Mouse (Mus musculus): Measurements from ENCODE around the gene Gtsf1. TPM values are rescaled to one million over a fixed set of nuclear protein-coding genes. Genes with fewer than 3 reads are reported as not detected.

Gene Gtsf1
- polyA plus RNA-seq, 1 experiment from 2014 or later: not detected

DNA sequence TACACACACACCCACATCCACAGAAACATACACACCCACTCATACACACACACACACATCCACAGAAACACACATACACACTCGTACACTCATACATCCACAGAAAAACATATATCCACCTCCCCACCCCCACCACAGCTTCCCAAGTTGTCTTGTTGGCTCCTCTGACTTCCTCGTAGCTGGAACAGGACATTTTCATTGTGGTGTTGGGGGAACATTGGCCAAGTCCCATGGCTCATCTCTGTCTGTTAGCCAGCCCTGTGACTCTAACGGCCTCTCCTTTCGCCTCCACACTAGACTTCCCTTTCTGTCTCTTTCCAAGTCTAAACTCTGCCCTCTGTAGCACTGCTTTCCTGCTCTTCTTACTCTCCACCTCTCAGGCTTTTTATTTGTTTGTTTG lies 72.5 kb downstream of the Gtsf1 start:
- Histone ChIP-seq H3K27me3 (ENCODE audit: control insufficient read depth, insufficient read depth, low read length) (no peaks in the 10 kb centered on the region), H3K27ac (replicated peaks; ENCODE audit: low read depth, low read length) (no peak overlapping the region), H3K9me3 (ENCODE audit: control insufficient read depth, low read length) (no peaks in the 10 kb centered on the region), H3K4me1 (ENCODE audit: control insufficient read depth, insufficient read depth, low read length) (peaks cover 19% of the 10 kb centered on the region), H3K9ac (ENCODE audit: low read length) (no peak overlapping the region), H3K36me3 (ENCODE audit: control insufficient read depth, insufficient read depth, low read length) (peaks cover 16% of the 10 kb centered on the region; the same call in 1 of the 2 replicates), H3K4me3 (ENCODE audit: low read depth, low read length) (no peak overlapping the region), H3K4me2 (ENCODE audit: low read depth, severe bottlenecking) (no peak overlapping the region)
- ATAC-seq (ENCODE audit: insufficient number of reproducible peaks, low FRiP score, low TSS enrichment, low read depth) (no peak), DNase-seq (ENCODE audit: low spot score) (no peak)
- 78% methylated on average over 4 of the region's 4 CpGs for WGBS

DNA sequence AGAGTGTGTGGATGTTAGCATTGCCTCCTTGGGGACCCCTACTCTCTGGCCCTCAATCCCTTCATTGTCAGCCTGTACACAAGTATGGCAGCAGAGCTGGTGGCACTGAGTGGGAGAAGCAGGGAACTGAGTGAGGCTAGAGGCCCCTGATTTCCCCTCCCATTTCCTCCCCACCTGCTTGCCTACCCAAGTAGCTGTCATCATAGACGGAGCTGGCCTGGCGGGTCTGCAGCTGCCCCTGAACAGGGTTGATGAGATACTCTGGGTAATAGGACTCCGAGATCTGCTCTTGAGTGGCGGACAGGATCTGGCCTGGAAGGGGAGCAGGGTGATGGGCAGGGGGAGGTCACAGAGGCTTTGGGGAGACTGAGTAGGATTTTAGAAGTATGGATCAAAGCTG lies 74.1 kb downstream of the Gtsf1 start:
- no peak overlapping the region for H3K4me3 ChIP-seq (ENCODE audit: low read depth, low read length)
- no peaks in the 10 kb centered on the region for H3K27me3 ChIP-seq (ENCODE audit: control insufficient read depth, insufficient read depth, low read length)
- H3K4me2 ChIP-seq (ENCODE audit: low read depth, severe bottlenecking): no peak overlapping the region
- DNase-seq (ENCODE audit: low spot score) (no peak), ATAC-seq (ENCODE audit: insufficient number of reproducible peaks, low FRiP score, low TSS enrichment, low read depth) (no peak)
- no peak overlapping the region for H3K9ac ChIP-seq (ENCODE audit: low read length)
- WGBS: 81% methylated on average over 4 of the region's 4 CpGs
- H3K9me3 ChIP-seq (ENCODE audit: control insufficient read depth, low read length): no peaks in the 10 kb centered on the region
- peaks cover 25% of the 10 kb centered on the region; the same call in 1 of the 2 replicates for H3K36me3 ChIP-seq (ENCODE audit: control insufficient read depth, insufficient read depth, low read length)
- peaks cover 12% of the 10 kb centered on the region for H3K4me1 ChIP-seq (ENCODE audit: control insufficient read depth, insufficient read depth, low read length)
- no peak overlapping the region for H3K27ac ChIP-seq (replicated peaks; ENCODE audit: low read depth, low read length)

DNA sequence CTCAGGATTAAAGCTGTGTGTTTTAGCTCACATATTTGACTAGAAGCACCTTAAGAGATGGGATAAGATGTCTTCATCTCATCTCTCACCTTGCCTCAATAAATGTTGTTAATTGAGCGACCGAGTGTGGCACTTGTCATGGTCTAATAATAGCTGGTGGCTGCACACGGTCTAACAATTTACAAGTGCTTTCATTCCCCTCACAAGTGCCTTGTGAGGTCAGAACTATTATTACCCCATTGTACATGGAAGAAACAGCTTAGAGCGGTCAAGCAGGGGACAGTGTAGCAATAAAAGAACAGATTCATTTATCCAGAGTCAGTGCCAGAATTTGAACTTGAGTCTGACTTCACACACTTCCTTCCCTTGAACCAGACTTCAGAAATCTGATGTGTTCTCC lies 74.8 kb downstream of the Gtsf1 start:
- H3K9ac ChIP-seq (ENCODE audit: low read length): no peak overlapping the region
- H3K36me3 ChIP-seq (ENCODE audit: control insufficient read depth, insufficient read depth, low read length): peaks cover 25% of the 10 kb centered on the region; the same call in 1 of the 2 replicates
- no peak for ATAC-seq (ENCODE audit: insufficient number of reproducible peaks, low FRiP score, low TSS enrichment, low read depth)
- WGBS: 84% methylated on average over 4 of the region's 4 CpGs
- no peak overlapping the region for H3K27ac ChIP-seq (replicated peaks; ENCODE audit: low read depth, low read length)
- H3K4me2 ChIP-seq (ENCODE audit: low read depth, severe bottlenecking): no peak overlapping the region
- no peak overlapping the region for H3K4me3 ChIP-seq (ENCODE audit: low read depth, low read length)
- DNase-seq (ENCODE audit: low spot score): no peak
- H3K27me3 ChIP-seq (ENCODE audit: control insufficient read depth, insufficient read depth, low read length): no peaks in the 10 kb centered on the region
- peaks cover 12% of the 10 kb centered on the region for H3K4me1 ChIP-seq (ENCODE audit: control insufficient read depth, insufficient read depth, low read length)
- no peaks in the 10 kb centered on the region for H3K9me3 ChIP-seq (ENCODE audit: control insufficient read depth, low read length)

DNA sequence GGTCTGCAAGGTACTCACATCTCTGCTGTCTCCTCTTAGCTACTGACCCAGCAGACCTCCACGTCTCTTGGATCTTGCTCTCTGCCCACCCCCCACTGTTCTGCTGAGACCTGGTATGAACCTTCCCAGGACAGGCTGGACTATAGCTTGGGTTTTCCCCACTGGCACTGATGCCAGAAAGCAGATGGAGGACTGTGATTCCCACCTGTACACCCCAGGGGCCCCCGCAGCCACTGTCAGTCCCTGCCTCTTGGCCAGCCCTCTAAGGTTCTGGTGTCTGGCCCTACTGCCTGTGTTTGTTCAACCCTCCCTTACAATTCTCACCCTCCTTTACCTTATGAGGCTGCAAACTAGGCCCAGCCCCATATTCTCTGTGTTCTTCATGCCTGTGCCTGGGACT lies 75.6 kb downstream of the Gtsf1 start:
- H3K4me2 ChIP-seq (ENCODE audit: low read depth, severe bottlenecking): no peak overlapping the region
- peaks cover 12% of the 10 kb centered on the region for H3K4me1 ChIP-seq (ENCODE audit: control insufficient read depth, insufficient read depth, low read length)
- no peaks in the 10 kb centered on the region for H3K9me3 ChIP-seq (ENCODE audit: control insufficient read depth, low read length)
- ATAC-seq (ENCODE audit: insufficient number of reproducible peaks, low FRiP score, low TSS enrichment, low read depth): no peak
- WGBS: 91% methylated on average over 2 of the region's 2 CpGs
- DNase-seq (ENCODE audit: low spot score): no peak
- no peak overlapping the region for H3K9ac ChIP-seq (ENCODE audit: low read length)
- H3K36me3 ChIP-seq (ENCODE audit: control insufficient read depth, insufficient read depth, low read length): peaks cover 25% of the 10 kb centered on the region; the same call in 1 of the 2 replicates
- no peak overlapping the region for H3K4me3 ChIP-seq (ENCODE audit: low read depth, low read length)
- no peaks in the 10 kb centered on the region for H3K27me3 ChIP-seq (ENCODE audit: control insufficient read depth, insufficient read depth, low read length)
- H3K27ac ChIP-seq (replicated peaks; ENCODE audit: low read depth, low read length): no peak overlapping the region

DNA sequence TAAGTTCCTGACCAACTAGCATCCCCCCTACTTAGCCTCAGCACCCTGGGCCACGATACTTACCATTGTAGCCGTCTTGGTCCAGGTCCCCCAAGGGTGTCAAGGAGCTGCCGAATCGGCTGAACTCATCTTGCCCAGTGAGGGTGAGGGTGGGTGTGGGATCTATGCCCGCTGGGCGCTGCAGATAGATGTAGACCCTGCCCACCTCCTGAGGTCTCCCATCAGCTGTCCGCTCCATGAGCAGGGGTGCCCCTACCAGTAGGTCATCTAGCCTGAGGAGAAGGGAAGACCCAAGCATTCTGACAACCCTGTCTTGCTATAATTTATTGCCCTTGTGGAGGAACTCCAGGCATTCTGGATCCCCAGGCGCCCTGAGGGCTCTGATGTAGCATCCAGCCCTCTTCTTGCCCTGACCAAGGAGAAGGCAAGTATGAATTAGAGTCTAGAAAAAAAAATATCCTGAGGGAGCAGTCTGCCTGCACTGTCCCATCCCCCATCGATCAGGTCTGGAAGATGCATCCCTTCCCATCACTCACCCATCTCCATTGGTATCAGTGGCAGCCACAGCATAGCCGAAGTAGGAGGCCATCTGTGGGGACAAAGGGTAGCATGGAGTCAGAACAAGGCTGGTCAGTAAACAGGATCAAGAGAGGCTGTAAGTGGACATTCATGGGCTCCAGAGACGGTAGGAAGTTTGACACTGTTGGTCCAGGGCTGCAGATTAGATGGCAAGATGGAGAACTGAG lies 76.6 kb downstream of the Gtsf1 start:
- H3K36me3 ChIP-seq (ENCODE audit: control insufficient read depth, insufficient read depth, low read length): peaks cover 28% of the 10 kb centered on the region; the same call in 1 of the 2 replicates
- ATAC-seq (ENCODE audit: insufficient number of reproducible peaks, low FRiP score, low TSS enrichment, low read depth): 0 out of 2 replicates have a peak, but pooled peaks have one; percentile 8

DNA sequence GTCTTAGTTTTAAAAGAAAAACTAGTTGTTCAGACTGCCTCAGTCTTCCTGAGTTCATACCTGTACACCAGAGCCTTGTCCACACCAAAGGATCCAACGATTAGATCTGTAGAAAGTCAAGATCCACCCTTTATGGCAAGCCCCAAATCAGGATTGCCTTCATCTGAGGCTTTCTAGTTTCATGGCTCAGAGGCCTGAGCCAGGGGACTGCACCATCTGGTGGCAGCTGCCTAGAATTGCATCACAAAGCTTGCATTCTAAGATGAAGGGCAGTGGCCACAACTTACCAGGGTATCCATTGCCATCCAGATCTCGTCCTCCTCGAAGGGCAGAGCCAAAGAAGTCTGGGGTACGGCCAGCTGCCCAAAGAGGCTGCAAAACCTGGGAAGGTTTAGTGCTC lies 77.4 kb downstream of the Gtsf1 start:
- ATAC-seq (ENCODE audit: insufficient number of reproducible peaks, low FRiP score, low TSS enrichment, low read depth) (no peak), DNase-seq (ENCODE audit: low spot score) (peak; percentile 73)
- H3K4me2 ChIP-seq (ENCODE audit: low read depth, severe bottlenecking): no peak overlapping the region
- H3K4me1 ChIP-seq (ENCODE audit: control insufficient read depth, insufficient read depth, low read length): no peaks in the 10 kb centered on the region
- no peak overlapping the region for H3K27ac ChIP-seq (replicated peaks; ENCODE audit: low read depth, low read length)
- no peak overlapping the region for H3K4me3 ChIP-seq (ENCODE audit: low read depth, low read length)
- no peak overlapping the region for H3K9ac ChIP-seq (ENCODE audit: low read length)
- peaks cover 28% of the 10 kb centered on the region; the same call in 1 of the 2 replicates for H3K36me3 ChIP-seq (ENCODE audit: control insufficient read depth, insufficient read depth, low read length)
- no peaks in the 10 kb centered on the region for H3K9me3 ChIP-seq (ENCODE audit: control insufficient read depth, low read length)
- H3K27me3 ChIP-seq (ENCODE audit: control insufficient read depth, insufficient read depth, low read length): no peaks in the 10 kb centered on the region
- WGBS: 44% methylated on average over 4 of the region's 4 CpGs

More for the DNA sequence above, 76.6 kb downstream of the Gtsf1 start:
- no peak overlapping the region for H3K27ac ChIP-seq (replicated peaks; ENCODE audit: low read depth, low read length)
- H3K4me1 ChIP-seq (ENCODE audit: control insufficient read depth, insufficient read depth, low read length): peaks cover 6% of the 10 kb centered on the region
- no peak overlapping the region for H3K4me2 ChIP-seq (ENCODE audit: low read depth, severe bottlenecking)
- no peak overlapping the region for H3K9ac ChIP-seq (ENCODE audit: low read length)
- H3K4me3 ChIP-seq (ENCODE audit: low read depth, low read length): no peak overlapping the region
- H3K27me3 ChIP-seq (ENCODE audit: control insufficient read depth, insufficient read depth, low read length): no peaks in the 10 kb centered on the region
- no peaks in the 10 kb centered on the region for H3K9me3 ChIP-seq (ENCODE audit: control insufficient read depth, low read length)
- DNase-seq (ENCODE audit: low spot score): no peak
- 88% methylated on average over 11 of the region's 11 CpGs for WGBS

Other genes starting within 250 kb of the Gtsf1 start
- 210 and 225 TPM in 2 replicates for gene Cbx5, start 190.7 kb downstream of the Gtsf1 start, polyA plus RNA-seq (2014; fragmentation: Nextera tagmentation; extraction: Ambion mirVana)
- 1,585 and 1,592 TPM in 2 replicates for gene Hnrnpa1, start 190.0 kb downstream of the Gtsf1 start, polyA plus RNA-seq (2014; fragmentation: Nextera tagmentation; extraction: Ambion mirVana)
- gene Nfe2, start 172.1 kb downstream of the Gtsf1 start, polyA plus RNA-seq (2014; fragmentation: Nextera tagmentation; extraction: Ambion mirVana): 5.4 and 7.7 TPM in 2 replicates
- gene Copz1, start 157.8 kb downstream of the Gtsf1 start, polyA plus RNA-seq (2014; fragmentation: Nextera tagmentation; extraction: Ambion mirVana): 320 and 334 TPM in 2 replicates
- gene Gpr84, start 119.9 kb downstream of the Gtsf1 start, polyA plus RNA-seq (2014; fragmentation: Nextera tagmentation; extraction: Ambion mirVana): 0.31 TPM in 1 of 2 replicates, not detected in the other
- 19.2 and 22.9 TPM in 2 replicates for gene Zfp385a, start 90.4 kb downstream of the Gtsf1 start, polyA plus RNA-seq (2014; fragmentation: Nextera tagmentation; extraction: Ambion mirVana)
- gene Itga5, start 63.7 kb downstream of the Gtsf1 start, polyA plus RNA-seq (2014; fragmentation: Nextera tagmentation; extraction: Ambion mirVana): 28.6 and 31.7 TPM in 2 replicates
- gene Gtsf2, start 18.0 kb upstream of the Gtsf1 start, polyA plus RNA-seq (2014; fragmentation: Nextera tagmentation; extraction: Ambion mirVana): not detected in 2 replicates
- 1.2 and 1.3 TPM in 2 replicates for gene Nckap1l, start 23.3 kb upstream of the Gtsf1 start, polyA plus RNA-seq (2014; fragmentation: Nextera tagmentation; extraction: Ambion mirVana)
- gene Pde1b, start 72.6 kb upstream of the Gtsf1 start, polyA plus RNA-seq (2014; fragmentation: Nextera tagmentation; extraction: Ambion mirVana): 3.0 and 3.5 TPM in 2 replicates
- 8.4 and 10.3 TPM in 2 replicates for gene Ppp1r1a, start 107.5 kb upstream of the Gtsf1 start, polyA plus RNA-seq (2014; fragmentation: Nextera tagmentation; extraction: Ambion mirVana)
- not detected in 2 replicates for gene Glycam1, start 134.6 kb upstream of the Gtsf1 start, polyA plus RNA-seq (2014; fragmentation: Nextera tagmentation; extraction: Ambion mirVana)